Mouse (Mus musculus): ENCODE data around the gene Col4a2. TPM values are rescaled to one million over a fixed set of nuclear protein-coding genes. Genes with fewer than 3 reads are reported as not detected.

Col4a2 gene
- polyA plus RNA-seq, 1 experiment from 2014 or later, result 46.4 TPM

DNA sequence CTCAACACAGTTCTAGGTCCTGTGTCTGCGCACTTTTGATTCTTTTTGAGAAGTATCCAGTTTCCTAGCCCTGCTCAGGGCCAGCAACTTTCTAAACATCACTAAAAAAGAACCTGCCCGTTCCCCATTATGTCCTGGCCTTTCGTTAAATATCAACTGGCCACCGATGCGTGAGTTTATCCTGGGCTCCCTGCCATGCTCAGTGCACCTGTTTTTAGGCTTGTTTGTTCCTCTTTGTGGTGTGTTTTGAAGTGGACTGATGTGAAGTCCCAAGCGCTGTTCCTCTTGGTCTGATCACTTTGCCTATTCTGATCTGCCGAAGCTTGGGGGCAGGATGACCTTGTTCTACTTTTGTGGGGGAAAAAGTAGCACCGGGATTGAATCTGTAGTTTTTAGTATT, 158.7 kb downstream of the Col4a2 start:
- Histone ChIP-seq H3K4me2 (replicated peaks) (no peak overlapping the region), H3K36me3 (replicated peaks; ENCODE audit: control insufficient read depth, insufficient read depth) (no peaks in the 10 kb centered on the region), H3K9ac (no peak overlapping the region), H3K4me3 (replicated peaks; ENCODE audit: low read length) (no peak overlapping the region), H3K27me3 (ENCODE audit: control insufficient read depth, insufficient read depth, low read length) (peaks cover 27% of the 10 kb centered on the region), H3K4me1 (replicated peaks; ENCODE audit: control insufficient read depth, insufficient read depth, low read length) (no peaks in the 10 kb centered on the region), H3K27ac (no peak overlapping the region), H3K9me3 (ENCODE audit: control insufficient read depth, low read length) (no peaks in the 10 kb centered on the region)
- WGBS, result 36% methylated on average over 8 of the region's 8 CpGs
- DNase-seq (ENCODE audit: low spot score) (no peak), ATAC-seq (ENCODE audit: low FRiP score) (no peak)

- Histone ChIP-seq H3K4me3 (replicated peaks; ENCODE audit: low read length) (no peak overlapping the region), H3K9me3 (ENCODE audit: control insufficient read depth, low read length) (no peaks in the 10 kb centered on the region), H3K36me3 (replicated peaks; ENCODE audit: control insufficient read depth, insufficient read depth) (no peaks in the 10 kb centered on the region), H3K9ac (no peak overlapping the region), H3K27me3 (ENCODE audit: control insufficient read depth, insufficient read depth, low read length) (peaks cover 45% of the 10 kb centered on the region), H3K27ac (no peak overlapping the region), H3K4me1 (replicated peaks; ENCODE audit: control insufficient read depth, insufficient read depth, low read length) (peaks cover 5% of the 10 kb centered on the region; the same call in 1 of the 2 replicates), H3K4me2 (replicated peaks) (no peak overlapping the region)
- DNase-seq (ENCODE audit: low spot score) (no peak), ATAC-seq (ENCODE audit: low FRiP score) (no peak)
- 35% methylated on average over 4 of the region's 4 CpGs for WGBS
These were observed 160.5 kb downstream of the Col4a2 start for GRCm38 (mm10) chr8:11473072-11473471.

DNA sequence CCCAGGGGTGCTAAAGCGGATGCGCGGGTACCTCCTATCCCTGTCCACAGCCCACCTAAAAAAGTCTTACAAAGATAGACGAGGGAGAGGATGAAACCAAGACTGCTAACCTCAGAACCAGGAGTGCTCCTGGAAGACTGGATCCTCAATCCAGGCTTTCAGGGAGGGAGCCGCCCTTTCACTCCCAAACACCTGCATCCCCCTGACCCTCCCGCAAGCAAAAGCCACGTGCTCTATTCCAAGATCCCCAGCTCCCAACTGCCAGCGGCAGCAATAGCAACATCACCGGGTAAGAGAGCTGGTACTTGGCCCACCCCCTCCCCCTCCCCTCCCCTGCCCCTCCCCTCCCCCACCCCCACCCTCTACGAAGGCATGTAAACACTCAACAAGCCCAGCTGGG, 162.8 kb downstream of the Col4a2 start:
- 9% methylated on average over 9 of the region's 10 CpGs for WGBS
- Histone ChIP-seq H3K4me1 (replicated peaks; ENCODE audit: control insufficient read depth, insufficient read depth, low read length) (peaks cover 12% of the 10 kb centered on the region; the same call in 1 of the 2 replicates), H3K27ac (no peak overlapping the region), H3K27me3 (ENCODE audit: control insufficient read depth, insufficient read depth, low read length) (peaks cover 68% of the 10 kb centered on the region), H3K36me3 (replicated peaks; ENCODE audit: control insufficient read depth, insufficient read depth) (no peaks in the 10 kb centered on the region), H3K9ac (no peak overlapping the region), H3K9me3 (ENCODE audit: control insufficient read depth, low read length) (no peaks in the 10 kb centered on the region), H3K4me3 (replicated peaks; ENCODE audit: low read length) (no peak overlapping the region), H3K4me2 (replicated peaks) (no peak overlapping the region)
- DNase-seq (ENCODE audit: low spot score) (no peak), ATAC-seq (ENCODE audit: low FRiP score) (no peak)

DNA sequence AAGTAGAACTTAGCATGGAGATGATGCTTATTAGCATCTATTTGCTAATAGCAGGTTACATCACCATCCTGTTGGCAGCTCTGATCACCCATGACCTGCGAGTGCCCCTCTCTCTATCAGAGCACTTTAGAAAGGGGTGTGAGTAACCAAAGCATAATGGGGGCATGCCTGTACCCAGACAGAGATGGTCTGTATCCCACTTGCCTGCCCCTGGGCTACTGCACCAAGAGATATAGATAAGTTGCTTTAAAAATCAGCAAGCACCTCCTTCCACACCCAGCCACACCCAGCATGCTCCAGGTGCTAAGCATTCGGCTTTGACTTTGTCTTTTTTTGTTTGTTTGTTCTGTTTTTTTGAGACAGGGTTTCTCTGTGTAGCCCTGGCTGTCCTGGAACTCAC, 163.3 kb downstream of the Col4a2 start:
- Histone ChIP-seq H3K9ac (no peak overlapping the region), H3K27me3 (ENCODE audit: control insufficient read depth, insufficient read depth, low read length) (peaks cover 73% of the 10 kb centered on the region), H3K4me2 (replicated peaks) (no peak overlapping the region), H3K4me1 (replicated peaks; ENCODE audit: control insufficient read depth, insufficient read depth, low read length) (peaks cover 12% of the 10 kb centered on the region; the same call in 1 of the 2 replicates), H3K36me3 (replicated peaks; ENCODE audit: control insufficient read depth, insufficient read depth) (no peaks in the 10 kb centered on the region), H3K4me3 (replicated peaks; ENCODE audit: low read length) (no peak overlapping the region), H3K9me3 (ENCODE audit: control insufficient read depth, low read length) (no peaks in the 10 kb centered on the region), H3K27ac (no peak overlapping the region)
- ATAC-seq (ENCODE audit: low FRiP score), result no peak
- no peak for DNase-seq (ENCODE audit: low spot score)
- 14% methylated on average over 2 of the region's 2 CpGs for WGBS

GRCm38 (mm10) chr8:11476338-11477177, 164.0 kb downstream of the Col4a2 start:
- Histone ChIP-seq H3K4me1 (replicated peaks; ENCODE audit: control insufficient read depth, insufficient read depth, low read length) (peaks cover 12% of the 10 kb centered on the region; the same call in 1 of the 2 replicates), H3K9ac (no peak overlapping the region), H3K27me3 (ENCODE audit: control insufficient read depth, insufficient read depth, low read length) (peaks cover 77% of the 10 kb centered on the region), H3K36me3 (replicated peaks; ENCODE audit: control insufficient read depth, insufficient read depth) (no peaks in the 10 kb centered on the region), H3K9me3 (ENCODE audit: control insufficient read depth, low read length) (no peaks in the 10 kb centered on the region), H3K27ac (no peak overlapping the region), H3K4me2 (replicated peaks) (peak overlapping the region; percentile 87), H3K4me3 (replicated peaks; ENCODE audit: low read length) (peak overlapping the region; percentile 11; the same call in 1 of the 2 replicates)
- DNase-seq (ENCODE audit: low spot score) (no peak), ATAC-seq (ENCODE audit: low FRiP score) (no peak)
- WGBS, result 6% methylated on average over 24 of the region's 24 CpGs

- DNase-seq (ENCODE audit: low spot score) (no peak), ATAC-seq (ENCODE audit: low FRiP score) (no peak)
- H3K27me3 ChIP-seq (ENCODE audit: control insufficient read depth, insufficient read depth, low read length), result peaks cover 82% of the 10 kb centered on the region
- peaks cover 12% of the 10 kb centered on the region; the same call in 1 of the 2 replicates for H3K4me1 ChIP-seq (replicated peaks; ENCODE audit: control insufficient read depth, insufficient read depth, low read length)
- peak overlapping the region; percentile 11; the same call in 1 of the 2 replicates for H3K4me3 ChIP-seq (replicated peaks; ENCODE audit: low read length)
- H3K36me3 ChIP-seq (replicated peaks; ENCODE audit: control insufficient read depth, insufficient read depth), result no peaks in the 10 kb centered on the region
- no peaks in the 10 kb centered on the region for H3K9me3 ChIP-seq (ENCODE audit: control insufficient read depth, low read length)
- H3K4me2 ChIP-seq (replicated peaks), result peak overlapping the region; percentile 87
- 5% methylated on average over 9 of the region's 9 CpGs for WGBS
- no peak overlapping the region for H3K9ac ChIP-seq
- H3K27ac ChIP-seq, result no peak overlapping the region
These were observed 164.6 kb downstream of the Col4a2 start for GRCm38 (mm10) chr8:11477178-11477553.

DNA sequence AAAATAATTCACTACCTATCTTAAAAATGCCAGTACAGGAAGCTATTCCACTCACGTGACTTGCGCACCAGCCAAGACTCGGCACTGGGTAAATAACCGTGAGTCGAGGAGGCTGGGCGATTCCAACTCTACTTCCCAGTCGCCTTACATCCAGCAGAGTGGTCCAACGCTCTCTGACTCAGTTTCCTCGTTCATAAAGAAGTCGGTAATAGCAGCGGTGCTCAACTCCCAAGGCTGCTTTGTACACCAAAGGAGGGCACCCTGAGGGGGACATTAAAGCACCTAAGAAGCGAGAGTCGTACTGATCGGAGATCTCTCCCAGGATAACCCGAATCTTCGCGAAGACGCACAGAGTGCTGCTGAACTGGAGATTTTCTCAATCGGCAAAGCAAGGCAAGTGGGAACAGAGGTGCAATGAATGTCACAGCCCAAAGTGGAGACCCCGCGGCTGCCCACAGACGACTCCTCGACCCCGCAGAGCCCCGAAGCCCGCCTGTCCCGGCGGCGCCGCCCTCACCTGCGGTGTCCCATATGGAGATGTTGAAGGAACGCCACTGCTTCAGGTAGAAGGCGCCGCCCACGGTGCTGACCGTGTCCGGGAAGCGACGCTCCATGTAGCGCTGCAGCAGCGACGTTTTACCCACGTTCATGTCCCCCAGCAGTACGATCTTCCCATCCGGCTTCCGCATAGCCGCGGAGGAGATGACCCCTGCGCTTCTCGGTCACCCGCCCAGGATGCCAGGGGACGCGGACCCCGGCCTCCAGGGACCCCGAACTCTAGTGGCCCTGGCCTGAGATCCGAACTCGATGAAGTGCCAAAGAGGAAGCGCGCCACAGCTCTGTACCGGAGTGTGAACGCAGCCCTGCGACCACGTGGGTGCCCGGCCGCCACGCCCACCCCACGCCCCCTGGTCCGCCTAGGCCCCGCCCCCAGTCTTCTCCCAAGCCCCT, 165.5 kb downstream of the Col4a2 start, which contains the start of gene Rab20:
Gene Rab20, minus strand, starts transcription at position 900 of the 951 bp plus-strand sequence.
- H3K9me3 ChIP-seq (ENCODE audit: control insufficient read depth, low read length), result no peaks in the 10 kb centered on the region
- peaks cover 82% of the 10 kb centered on the region for H3K27me3 ChIP-seq (ENCODE audit: control insufficient read depth, insufficient read depth, low read length)
- ATAC-seq (ENCODE audit: low FRiP score), result peak; percentile 70; the same call in 1 of the 2 replicates
- H3K4me3 ChIP-seq (replicated peaks; ENCODE audit: low read length), result peak within 1 kb of the TSS; percentile 42
- H3K27ac ChIP-seq, result no peak within 1 kb of the TSS
- under 1% methylated on average over 69 of the region's 69 CpGs for WGBS
- peak; percentile 50 for DNase-seq (ENCODE audit: low spot score)
- peaks cover 12% of the 10 kb centered on the region; the same call in 1 of the 2 replicates for H3K4me1 ChIP-seq (replicated peaks; ENCODE audit: control insufficient read depth, insufficient read depth, low read length)
- peak within 1 kb of the TSS; percentile 28; the same call in 1 of the 2 replicates for H3K9ac ChIP-seq
- H3K36me3 ChIP-seq (replicated peaks; ENCODE audit: control insufficient read depth, insufficient read depth), result no peaks in the 10 kb centered on the region
- H3K4me2 ChIP-seq (replicated peaks), result peak within 1 kb of the TSS; percentile 87

- Histone ChIP-seq H3K27ac (no peak overlapping the region), H3K9me3 (ENCODE audit: control insufficient read depth, low read length) (no peaks in the 10 kb centered on the region), H3K27me3 (ENCODE audit: control insufficient read depth, insufficient read depth, low read length) (peaks cover 78% of the 10 kb centered on the region), H3K36me3 (replicated peaks; ENCODE audit: control insufficient read depth, insufficient read depth) (no peaks in the 10 kb centered on the region), H3K9ac (no peak overlapping the region), H3K4me2 (replicated peaks) (peak overlapping the region; percentile 87), H3K4me3 (replicated peaks; ENCODE audit: low read length) (peak overlapping the region; percentile 42), H3K4me1 (replicated peaks; ENCODE audit: control insufficient read depth, insufficient read depth, low read length) (peaks cover 12% of the 10 kb centered on the region; the same call in 1 of the 2 replicates)
- 2% methylated on average over 23 of the region's 23 CpGs for WGBS
- DNase-seq (ENCODE audit: low spot score) (no peak), ATAC-seq (ENCODE audit: low FRiP score) (peak; percentile 17; the same call in 1 of the 2 replicates)
These were observed 166.4 kb downstream of the Col4a2 start for GRCm38 (mm10) chr8:11478807-11479527.

Data from hindbrain, embryonic 14.5 days (tissue).